In genomic region chr5:35104183-35104959, GRCm38 (mm10) we compare ENCODE assay signal across 9 mouse cellular contexts. TPM values are rescaled to one million over a fixed set of nuclear protein-coding genes. Genes with fewer than 3 reads are reported as not detected.
DNase-seq lines count a peak whose midpoint lies in the region; ATAC-seq lines count a peak whose summit lies in the region.
"Had no signal": no experiment of that assay in that cellular context is flagged by ENCODE, and none has a peak within 500 bp of the region (broad histone marks: within the 10 kb centered on the region; RNA-seq: fewer than 3 reads in every experiment).

No protein-coding gene starts in this region.

- peaks cover 27% of the 10 kb centered on the region for H3K4me1 ChIP-seq in heart, embryonic 12.5 days (replicated peaks)
- peaks cover 31% of the 10 kb centered on the region for H3K4me1 ChIP-seq in forebrain, embryonic 10.5 days
- H3K4me1 ChIP-seq in kidney, embryonic 14.5 days (ENCODE audit: control insufficient read depth, insufficient read depth, low read length): peaks cover 11% of the 10 kb centered on the region
- peaks cover 22% of the 10 kb centered on the region for H3K4me1 ChIP-seq in midbrain, embryonic 16.5 days (ENCODE audit: control insufficient read depth, insufficient read depth, low read length)

- H3K4me2 ChIP-seq in heart, embryonic 12.5 days: peak overlapping the region; percentile 84
- peak overlapping the region; percentile 70 for H3K4me2 ChIP-seq in kidney, embryonic 14.5 days (replicated peaks; ENCODE audit: low read depth, low read length)
- peak overlapping the region; percentile 85 for H3K4me2 ChIP-seq in midbrain, embryonic 16.5 days (ENCODE audit: low read length)

- DNase-seq in heart, postnatal 4 days: no peak
- DNase-seq in forebrain, embryonic 10.5 days (ENCODE audit: extremely low spot score, low spot score): no peak
- no peak for DNase-seq in thymus, postnatal 25 days
- no peak for DNase-seq in layer of hippocampus, postnatal 10 days (ENCODE audit: low spot score in 2 of 2)
- no peak for DNase-seq in left cerebral cortex, adult 8-10 months (ENCODE audit: low spot score in 2 of 2)

- no peaks in the 10 kb centered on the region for H3K9me3 ChIP-seq in heart, embryonic 12.5 days (replicated peaks)
- no peaks in the 10 kb centered on the region for H3K9me3 ChIP-seq in forebrain, embryonic 10.5 days
- H3K9me3 ChIP-seq in kidney, embryonic 14.5 days (ENCODE audit: control insufficient read depth, low read length): no peaks in the 10 kb centered on the region
- H3K9me3 ChIP-seq in midbrain, embryonic 16.5 days (replicated peaks; ENCODE audit: control insufficient read depth, low read length, poor library complexity, severe bottlenecking): no peaks in the 10 kb centered on the region

- peak overlapping the region; percentile 83 for H3K9ac ChIP-seq in heart, embryonic 12.5 days
- peak overlapping the region; percentile 80; the same call in 1 of the 2 replicates for H3K9ac ChIP-seq in kidney, embryonic 14.5 days (ENCODE audit: low read depth, low read length)
- peak overlapping the region; percentile 91 for H3K9ac ChIP-seq in midbrain, embryonic 16.5 days (ENCODE audit: low read depth, low read length)

- ATAC-seq in heart, embryonic 12.5 days (ENCODE audit: insufficient number of reproducible peaks, low FRiP score): no peak
- no peak for ATAC-seq in kidney, embryonic 14.5 days (ENCODE audit: low FRiP score, low TSS enrichment)
- no peak for ATAC-seq in midbrain, embryonic 16.5 days

- H3K27me3 ChIP-seq in heart, embryonic 12.5 days (replicated peaks): no peaks in the 10 kb centered on the region
- 0 out of 2 replicates have a peak, but pooled peaks cover 12% of the 10 kb centered on the region for H3K27me3 ChIP-seq in forebrain, embryonic 10.5 days (ENCODE audit: poor library complexity, severe bottlenecking)
- no peaks in the 10 kb centered on the region for H3K27me3 ChIP-seq in kidney, embryonic 14.5 days (ENCODE audit: control insufficient read depth, insufficient read depth, low read length)
- H3K27me3 ChIP-seq in midbrain, embryonic 16.5 days (ENCODE audit: control insufficient read depth, insufficient read depth, low read depth, low read length): no peaks in the 10 kb centered on the region

- H3K36me3 ChIP-seq in heart, embryonic 12.5 days: peaks cover 33% of the 10 kb centered on the region
- peaks cover 33% of the 10 kb centered on the region for H3K36me3 ChIP-seq in forebrain, embryonic 10.5 days (replicated peaks)
- H3K36me3 ChIP-seq in kidney, embryonic 14.5 days (ENCODE audit: control insufficient read depth, insufficient read depth, low read length): peaks cover 29% of the 10 kb centered on the region
- H3K36me3 ChIP-seq in midbrain, embryonic 16.5 days (ENCODE audit: control insufficient read depth, insufficient read depth, low read length): peaks cover 23% of the 10 kb centered on the region

- 55% methylated on average over 8 of the region's 8 CpGs for WGBS in heart, embryonic 12.5 days
- 68% methylated on average over 8 of the region's 8 CpGs for WGBS in forebrain, embryonic 10.5 days
- WGBS in kidney, embryonic 14.5 days: 57% methylated on average over 8 of the region's 8 CpGs
- WGBS in midbrain, embryonic 16.5 days: 60% methylated on average over 8 of the region's 8 CpGs

- H3K27ac ChIP-seq in heart, embryonic 12.5 days (ENCODE audit: poor library complexity, severe bottlenecking): no peak overlapping the region
- H3K27ac ChIP-seq in forebrain, embryonic 10.5 days: no peak overlapping the region
- no peak overlapping the region for H3K27ac ChIP-seq in kidney, embryonic 14.5 days (ENCODE audit: low read depth, low read length)
- H3K27ac ChIP-seq in midbrain, embryonic 16.5 days (ENCODE audit: low read length): no peak overlapping the region

- H3K4me3 ChIP-seq in heart, embryonic 12.5 days: peak overlapping the region; percentile 90
- peak overlapping the region; percentile 83 for H3K4me3 ChIP-seq in forebrain, embryonic 10.5 days
- H3K4me3 ChIP-seq in kidney, embryonic 14.5 days (ENCODE audit: low read length): peak overlapping the region; percentile 82
- peak overlapping the region; percentile 70 for H3K4me3 ChIP-seq in midbrain, embryonic 16.5 days (ENCODE audit: low read depth, low read length)

RNA-seq across cellular contexts. Expression of gene Lrpap1, which starts 1.2 kb away (rescaled TPM):
- polyA plus RNA-seq in heart, embryonic 12.5 days (2016; fragmentation: Nextera tagmentation; extraction: Ambion mirVana): 142 and 147 TPM in 2 replicates
- total RNA-seq in heart, postnatal 4 days (2021): 10 to 100 TPM; 55.8 to 57.1 TPM
- 73.0 and 75.0 TPM in 2 replicates for polyA plus RNA-seq in forebrain, embryonic 10.5 days (2016; fragmentation: Nextera tagmentation; extraction: Ambion mirVana)
- polyA plus RNA-seq in kidney, embryonic 14.5 days (2014; fragmentation: Nextera tagmentation; extraction: Ambion mirVana): 134 and 160 TPM in 2 replicates
- polyA plus RNA-seq in midbrain, embryonic 16.5 days (2015; fragmentation: Nextera tagmentation; extraction: Ambion mirVana): 133 and 141 TPM in 2 replicates
- 100 to 1,000 TPM; 130 to 149 TPM for total RNA-seq in layer of hippocampus, postnatal 10 days (2021)
- total RNA-seq in left cerebral cortex, adult 8-10 months (2022): 100 to 1,000 TPM; 121 to 171 (median 135) TPM

RNA-seq across cellular contexts. Expression of gene Dok7, which starts 47.8 kb away (rescaled TPM):
- 7.0 and 7.6 TPM in 2 replicates for polyA plus RNA-seq in heart, embryonic 12.5 days (2016; fragmentation: Nextera tagmentation; extraction: Ambion mirVana)
- 10 to 100 TPM; 28.1 to 28.5 TPM for total RNA-seq in heart, postnatal 4 days (2021)
- polyA plus RNA-seq in forebrain, embryonic 10.5 days (2016; fragmentation: Nextera tagmentation; extraction: Ambion mirVana): 0.12 and 0.38 TPM in 2 replicates
- polyA plus RNA-seq in kidney, embryonic 14.5 days (2014; fragmentation: Nextera tagmentation; extraction: Ambion mirVana): 0.35 and 0.37 TPM in 2 replicates
- 8.2 and 10.4 TPM in 2 replicates for polyA plus RNA-seq in midbrain, embryonic 16.5 days (2015; fragmentation: Nextera tagmentation; extraction: Ambion mirVana)
- 10 to 100 TPM; 16.6 to 20.5 TPM for total RNA-seq in layer of hippocampus, postnatal 10 days (2021)
- 10 to 100 TPM; 21.8 to 27.7 (median 24.6) TPM for total RNA-seq in left cerebral cortex, adult 8-10 months (2022)
- total RNA-seq: hematopoietic stem cell, adult 5-6 weeks had no signal
